Mouse (Mus musculus): ENCODE measurements around the gene Tsc22d4. TPM values are rescaled to one million over a fixed set of nuclear protein-coding genes. Genes with fewer than 3 reads are reported as not detected.
A peak's percentile ranks its signal among the peaks of the same experiment; 100 is the strongest.
"Not testable (repeated sequence)": the region's sequence is repeated elsewhere in the genome, so short reads cannot be mapped to it uniquely, and the experiment has no call there.

Gene Tsc22d4
- 100 to 1,000 TPM; 150 to 156 TPM for total RNA-seq (2021)
- long read RNA-seq, experiment 1, transcript Tsc22d4-205 (3 exons, 790 nt): major isoform, 28 of 74 reads
- long read RNA-seq, experiment 1, transcript Tsc22d4-202 (5 exons, 3,983 nt): minor isoform, 20 of 74 reads
- long read RNA-seq, experiment 1, partial matches to known transcripts: 19 of 74 reads
- long read RNA-seq, experiment 1, other reads (novel, unspliced or antisense): 1 of 74 reads
- long read RNA-seq, experiment 2, transcript Tsc22d4-209 (3 exons, 563 nt): minor isoform, 5 of 70 reads
- long read RNA-seq, experiment 2, transcript Tsc22d4-205 (3 exons, 790 nt): minor isoform, 26 of 70 reads
- long read RNA-seq, experiment 2, transcript Tsc22d4-202 (5 exons, 3,983 nt): major isoform, 28 of 70 reads
- long read RNA-seq, experiment 2, partial matches to known transcripts: 9 of 70 reads
- long read RNA-seq, experiment 2, other reads (novel, unspliced or antisense): 1 of 70 reads

DNA sequence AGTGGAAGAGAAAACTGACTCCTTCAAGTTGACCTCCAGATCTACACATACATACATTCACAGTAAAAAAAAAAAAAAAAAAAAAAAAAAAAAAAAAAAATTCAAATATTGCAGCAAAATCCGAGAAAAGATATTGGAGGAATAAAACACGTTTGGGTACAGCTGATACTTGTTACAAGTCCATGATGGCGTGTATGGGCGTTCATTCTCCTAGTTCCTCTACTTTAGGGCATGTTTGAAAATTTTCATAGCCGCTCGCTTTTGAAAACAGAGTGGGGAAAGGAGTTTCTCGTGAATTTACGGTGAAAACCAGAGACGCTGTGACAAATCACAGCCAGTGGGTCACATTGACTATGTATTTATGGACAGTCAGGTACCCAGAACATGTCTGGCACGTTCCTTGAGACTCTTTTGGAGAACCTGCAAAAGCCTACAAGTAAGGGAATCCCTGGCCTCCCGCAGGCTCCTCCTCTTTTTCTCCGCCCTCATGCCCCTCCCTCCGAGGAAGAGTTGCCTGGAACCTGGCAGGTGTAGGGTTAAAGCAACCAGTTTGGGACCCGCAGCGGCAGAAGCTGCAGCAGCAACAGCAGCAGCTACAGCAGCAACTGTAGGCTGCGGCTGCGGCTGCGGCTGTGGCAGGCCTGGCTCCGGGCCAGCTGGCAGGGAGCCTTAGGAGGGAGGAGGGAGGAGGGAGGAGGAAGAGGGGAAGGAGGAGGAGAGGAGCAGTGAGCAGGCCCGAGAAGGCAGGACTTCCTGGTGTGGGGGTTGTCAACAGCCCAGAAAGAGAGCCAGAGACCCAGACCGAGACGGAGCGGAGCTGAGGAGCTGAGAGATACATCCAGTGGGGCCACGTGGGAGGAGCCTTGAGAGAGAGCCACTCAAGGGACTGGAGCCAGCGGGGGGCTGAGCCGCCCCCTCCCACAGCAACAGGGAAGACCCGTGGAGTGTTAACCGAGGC is at the start of gene Tsc22d4:
Gene Tsc22d4, plus strand, starts transcription at position 517 of the 958 bp plus-strand sequence.
- intact Hi-C loops (cut with DNase I): loop anchor here (5.0 kb wide), 2 partner anchors 213 to 233 kb away; partner anchors contain the start of genes Epo and Gnb2
- peak; percentile 87 to 90 for DNase-seq (ENCODE audit: extremely low spot score in 1 of 2, low spot score in 2 of 2)
- no peak for TF ChIP-seq CTCF (IDR thresholded peaks at IDR 0.05)
- Histone ChIP-seq H3K4me3 (peak within 1 kb of the TSS; percentile 77), H3K27ac (peak within 1 kb of the TSS; percentile 66)

DNA sequence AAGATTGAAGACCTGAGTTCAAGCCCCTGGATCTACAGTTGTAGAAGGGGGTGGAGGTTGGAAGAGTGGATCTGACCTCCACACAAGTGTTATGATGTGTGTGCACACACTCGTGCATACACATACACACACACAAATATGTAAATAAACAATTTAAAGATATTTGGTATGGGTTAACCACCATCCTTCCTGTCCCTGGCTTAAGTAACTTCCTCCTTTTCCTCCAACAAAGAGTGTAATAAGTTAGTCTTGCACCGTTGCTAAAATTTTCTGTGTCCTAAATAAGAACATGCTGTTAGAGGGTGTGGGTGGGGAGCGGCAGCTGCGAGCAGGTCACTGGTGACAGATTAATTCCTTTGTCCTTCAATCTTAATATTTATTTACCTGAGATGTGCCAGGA is 49.6 kb upstream of the Tsc22d4 start:
- no peak for TF ChIP-seq CTCF (IDR thresholded peaks at IDR 0.05)
- no peak for DNase-seq (ENCODE audit: extremely low spot score in 1 of 2, low spot score in 2 of 2)
- intact Hi-C loops (cut with DNase I): no loop called here

DNA sequence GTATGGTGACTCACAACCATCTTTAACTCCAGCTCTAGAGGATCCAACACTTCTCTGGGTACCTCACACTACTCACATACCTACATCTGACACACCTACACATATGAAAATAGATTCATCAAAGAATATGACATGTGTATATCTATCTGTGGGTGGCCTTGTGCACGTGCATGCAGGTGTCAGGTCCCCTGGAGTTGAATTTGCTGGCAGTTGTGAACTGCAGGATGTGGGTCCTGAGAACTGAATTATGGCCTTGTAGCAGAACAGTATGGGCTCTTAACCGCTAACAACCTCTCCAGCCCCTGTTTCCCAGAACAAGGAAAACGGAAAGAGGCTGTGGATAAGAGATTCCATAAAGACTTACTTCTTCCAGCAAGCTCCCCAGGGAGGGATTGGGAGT is 46.5 kb upstream of the Tsc22d4 start:
- H3K4me3 ChIP-seq: no peak overlapping the region
- TF ChIP-seq CTCF (IDR thresholded peaks at IDR 0.05): no peak
- DNase-seq (ENCODE audit: extremely low spot score in 1 of 2, low spot score in 2 of 2): no peak
- H3K27ac ChIP-seq: no peak overlapping the region
- intact Hi-C loops (cut with DNase I): no loop called here

More for the DNA sequence above, 49.6 kb upstream of the Tsc22d4 start:
- Histone ChIP-seq H3K27ac (no peak overlapping the region), H3K4me3 (no peak overlapping the region)

DNA sequence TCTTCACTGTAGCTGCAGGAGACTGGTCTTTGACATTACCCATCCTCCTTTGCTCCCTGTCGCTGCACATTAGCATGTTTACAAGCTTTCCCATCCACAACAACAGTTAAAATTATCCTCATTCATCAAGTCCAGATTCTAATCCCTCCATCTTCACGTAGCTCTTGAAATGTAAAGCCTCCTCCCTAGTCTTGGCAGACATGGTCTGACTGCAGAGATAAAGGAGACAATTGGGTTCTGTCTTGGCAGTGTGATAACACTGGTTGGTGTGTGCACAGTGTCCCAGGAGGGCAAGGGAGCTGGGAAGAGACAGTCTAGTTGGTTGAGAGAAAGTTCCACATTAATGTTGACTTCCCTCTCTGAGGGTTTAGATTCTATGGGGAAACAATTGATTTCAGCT is 45.7 kb upstream of the Tsc22d4 start:
- Histone ChIP-seq H3K27ac (no peak overlapping the region), H3K4me3 (no peak overlapping the region)
- DNase-seq (ENCODE audit: extremely low spot score in 1 of 2, low spot score in 2 of 2): no peak
- TF ChIP-seq CTCF (IDR thresholded peaks at IDR 0.05): no peak
- intact Hi-C loops (cut with DNase I): no loop called here

DNA sequence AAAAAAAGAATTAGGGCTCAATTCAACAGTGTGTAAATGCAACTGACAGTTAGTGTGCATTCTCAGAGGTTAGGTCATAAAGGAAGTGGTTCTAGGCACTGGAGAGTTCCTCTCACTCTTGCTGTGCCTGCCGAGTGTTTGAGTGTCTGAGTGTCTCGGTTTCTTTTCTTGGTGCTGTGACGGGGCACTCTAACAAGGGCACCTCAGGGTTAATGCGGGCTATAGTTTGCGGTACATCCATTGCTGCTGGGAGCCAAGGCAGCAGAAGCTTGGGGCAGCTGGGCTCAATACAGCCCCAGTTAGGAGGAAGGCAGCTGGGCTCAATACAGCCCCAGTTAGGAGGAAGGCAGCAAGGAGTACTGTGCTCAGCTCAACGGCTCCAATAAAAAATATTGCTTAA is 40.3 kb upstream of the Tsc22d4 start:
- TF ChIP-seq CTCF (IDR thresholded peaks at IDR 0.05): no peak
- intact Hi-C loops (cut with DNase I): no loop called here

DNA sequence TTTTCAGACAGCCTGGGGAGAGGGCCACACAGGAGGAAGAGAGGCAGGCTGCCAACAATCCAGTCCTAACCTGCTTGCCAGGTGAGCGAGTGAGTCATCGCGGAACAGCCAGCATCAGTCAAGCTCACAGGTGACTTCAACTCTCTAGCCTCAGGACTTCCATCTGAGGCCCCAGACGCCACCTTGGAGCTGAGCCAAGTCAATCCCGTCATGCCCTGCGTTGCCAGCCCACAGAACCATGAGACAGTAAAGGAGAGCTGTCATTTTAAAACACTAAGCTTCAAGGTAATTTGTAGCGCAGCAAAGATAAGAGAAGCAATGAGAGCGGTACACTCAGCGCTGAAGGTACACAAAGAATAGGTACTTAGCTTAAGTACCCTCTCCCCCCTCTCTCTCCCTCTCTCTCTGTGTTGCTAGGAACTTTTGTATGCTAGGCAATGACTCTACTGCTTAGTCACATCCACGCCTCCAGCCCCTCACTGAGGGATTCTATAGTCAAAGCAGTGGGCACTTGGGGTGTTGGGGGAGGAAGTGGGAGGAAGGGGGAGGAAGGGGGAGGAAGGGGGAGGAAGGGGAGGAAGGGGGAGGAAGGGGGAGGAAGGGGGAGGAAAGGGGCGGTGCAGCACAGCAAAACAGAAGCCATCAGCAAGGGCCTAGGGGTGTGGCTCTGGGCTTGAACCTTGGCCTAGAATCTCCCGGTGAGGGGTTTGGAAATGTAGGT is 38.5 kb upstream of the Tsc22d4 start:
- DNase-seq (ENCODE audit: extremely low spot score in 1 of 2, low spot score in 2 of 2): peak; percentile 32 to 33
- Histone ChIP-seq H3K27ac (no peak overlapping the region), H3K4me3 (no peak overlapping the region)
- no peak for TF ChIP-seq CTCF (IDR thresholded peaks at IDR 0.05)
- intact Hi-C loops (cut with DNase I): no loop called here

More for the DNA sequence above, 40.3 kb upstream of the Tsc22d4 start:
- no peak overlapping the region for H3K27ac ChIP-seq
- H3K4me3 ChIP-seq: no peak overlapping the region
- DNase-seq (ENCODE audit: extremely low spot score in 1 of 2, low spot score in 2 of 2): no peak

DNA sequence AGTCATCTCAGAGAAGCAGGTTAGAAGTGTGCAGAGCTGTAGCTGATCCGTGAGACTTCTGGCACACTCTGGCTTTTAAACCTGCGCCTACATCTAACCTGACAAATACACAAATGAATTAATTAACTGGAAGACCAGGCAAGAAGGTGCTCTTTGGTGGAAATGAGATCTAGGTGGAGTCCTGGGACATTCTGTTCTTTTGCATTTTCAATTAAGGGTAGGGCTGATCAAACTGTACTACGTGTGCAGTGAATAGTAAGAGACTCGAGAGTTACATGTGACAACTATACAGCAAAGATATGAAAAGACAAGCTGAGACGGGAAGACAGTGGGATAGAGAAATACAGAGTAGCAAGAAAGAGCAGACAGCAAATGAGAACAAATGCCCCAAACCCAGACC is 32.1 kb upstream of the Tsc22d4 start:
- intact Hi-C loops (cut with DNase I): no loop called here
- TF ChIP-seq CTCF (IDR thresholded peaks at IDR 0.05): no peak
- Histone ChIP-seq H3K4me3 (no peak overlapping the region), H3K27ac (no peak overlapping the region)
- no peak for DNase-seq (ENCODE audit: extremely low spot score in 1 of 2, low spot score in 2 of 2)

DNA sequence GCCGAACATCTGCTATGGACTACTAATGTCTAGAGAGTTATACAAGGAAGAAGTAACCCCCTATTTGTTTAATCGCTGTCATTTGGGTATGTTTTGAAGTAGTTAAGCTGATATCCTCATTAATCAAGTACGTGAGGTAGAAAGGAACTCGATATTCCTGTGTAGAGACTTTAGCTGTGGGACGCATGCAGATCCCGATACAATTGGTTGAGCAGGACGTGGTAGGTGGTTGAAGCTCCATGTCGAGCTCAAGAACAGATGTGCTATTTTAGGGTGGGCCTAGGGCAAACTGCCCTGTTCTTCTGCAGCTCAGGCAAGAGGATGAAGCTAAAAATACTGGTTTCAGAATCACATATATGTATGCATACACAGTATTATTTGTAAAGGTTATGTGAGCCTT is 29.8 kb upstream of the Tsc22d4 start:
- no peak overlapping the region for H3K4me3 ChIP-seq
- intact Hi-C loops (cut with DNase I): no loop called here
- no peak overlapping the region for H3K27ac ChIP-seq
- TF ChIP-seq CTCF (IDR thresholded peaks at IDR 0.05): no peak
- no peak for DNase-seq (ENCODE audit: extremely low spot score in 1 of 2, low spot score in 2 of 2)

DNA sequence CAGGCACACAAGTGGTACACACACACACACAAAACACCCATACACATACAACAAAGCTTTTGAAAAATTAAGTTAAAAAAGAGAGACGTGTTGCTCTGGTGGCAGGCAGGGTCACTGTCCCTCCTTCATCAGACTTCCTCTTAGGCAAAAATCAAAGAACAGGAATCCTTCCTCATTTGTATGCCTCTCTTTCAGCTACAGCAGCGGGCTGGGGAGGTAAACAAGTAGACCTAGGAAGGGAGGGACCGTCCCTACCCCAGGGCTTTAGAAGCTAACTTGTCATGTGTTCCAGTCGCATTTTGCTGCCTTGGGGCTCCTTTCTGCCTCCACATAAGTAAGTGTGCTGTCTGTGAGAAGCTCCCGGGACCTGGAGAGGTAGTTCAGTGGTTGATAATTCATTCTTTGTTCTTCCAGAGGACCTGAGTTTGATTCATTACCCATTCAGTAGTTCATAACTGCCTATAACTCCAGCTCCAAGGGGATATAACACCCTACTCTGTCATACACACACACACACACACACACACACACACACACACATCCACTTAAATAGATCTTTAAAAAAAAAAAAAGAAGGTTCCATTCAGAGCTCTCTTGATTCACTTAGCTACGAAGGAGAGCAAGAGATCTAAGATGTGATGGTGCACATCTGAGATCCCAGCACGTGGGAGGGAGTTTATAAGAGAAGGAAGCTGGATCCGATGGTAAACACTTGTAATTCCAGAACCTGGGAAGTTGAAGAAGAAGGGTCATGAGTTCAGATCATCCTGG is 27.3 kb upstream of the Tsc22d4 start:
- no peak for DNase-seq (ENCODE audit: extremely low spot score in 1 of 2, low spot score in 2 of 2)
- Histone ChIP-seq H3K27ac (no peak overlapping the region), H3K4me3 (no peak overlapping the region)
- intact Hi-C loops (cut with DNase I): no loop called here
- no peak for TF ChIP-seq CTCF (IDR thresholded peaks at IDR 0.05)

DNA sequence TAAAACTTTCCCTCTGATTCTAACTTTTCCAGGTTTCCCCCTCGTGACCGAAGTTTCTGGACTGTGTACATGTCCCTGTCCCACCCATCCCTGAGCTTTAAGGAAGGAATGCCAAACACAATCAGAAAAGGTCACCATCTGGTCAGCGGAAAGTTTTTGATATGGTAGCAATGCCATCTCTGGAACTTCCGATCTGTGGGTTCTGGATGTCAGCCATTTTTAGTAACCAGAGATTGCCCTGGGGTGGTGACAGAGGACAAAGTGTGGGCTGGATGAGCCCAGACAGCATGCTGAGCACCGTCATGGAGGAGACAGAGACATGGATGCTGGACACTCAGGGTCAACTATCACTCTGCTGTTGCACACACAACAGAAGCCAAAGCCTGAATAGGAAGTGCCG is 26.4 kb upstream of the Tsc22d4 start:
- Histone ChIP-seq H3K27ac (no peak overlapping the region), H3K4me3 (no peak overlapping the region)
- DNase-seq (ENCODE audit: extremely low spot score in 1 of 2, low spot score in 2 of 2): no peak
- intact Hi-C loops (cut with DNase I): no loop called here
- TF ChIP-seq CTCF (IDR thresholded peaks at IDR 0.05): no peak

DNA sequence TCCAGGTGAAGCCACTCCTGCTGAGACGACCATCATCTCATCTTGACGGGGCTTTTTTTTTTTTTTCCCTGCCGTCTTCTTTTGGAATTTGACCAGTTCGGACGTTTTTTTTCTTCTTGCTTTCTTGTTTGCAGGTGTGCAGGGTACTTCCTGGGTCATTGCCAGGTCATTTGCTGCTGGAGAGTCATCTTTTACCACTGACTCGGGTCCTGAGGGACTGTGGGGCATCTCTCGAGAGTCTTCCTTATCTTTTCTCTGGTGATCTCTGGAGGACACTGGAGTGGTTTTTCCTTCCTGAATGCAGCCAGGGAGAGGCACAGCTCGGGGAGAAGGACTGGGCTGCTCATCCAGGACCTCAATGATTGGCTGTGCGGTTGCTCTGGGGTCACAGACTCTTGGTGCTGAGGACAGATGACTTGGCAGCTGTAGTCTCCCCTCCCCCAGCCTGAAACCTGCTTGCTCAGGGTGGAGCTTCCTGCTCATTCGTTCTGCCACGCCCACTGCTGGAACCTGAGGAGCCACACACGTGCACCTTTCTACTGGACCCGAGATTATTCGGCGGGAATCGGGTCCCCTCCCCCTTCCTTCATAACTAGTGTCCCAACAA is 24.9 kb upstream of the Tsc22d4 start:
- intact Hi-C loops (cut with DNase I); H3K4me3 ChIP-seq; DNase-seq (ENCODE audit: extremely low spot score in 1 of 2, low spot score in 2 of 2); H3K27ac ChIP-seq: not testable (repeated sequence)
